Mouse (Mus musculus): ENCODE data around the gene Pold3. TPM values are rescaled to one million over a fixed set of nuclear protein-coding genes. Genes with fewer than 3 reads are reported as not detected.
"Not testable (repeated sequence)": the region's sequence is repeated elsewhere in the genome, so short reads cannot be mapped to it uniquely, and the experiment has no call there.

Pold3 gene
- polyA plus RNA-seq, 1 experiment from 2014 or later = 57.1 TPM

DNA sequence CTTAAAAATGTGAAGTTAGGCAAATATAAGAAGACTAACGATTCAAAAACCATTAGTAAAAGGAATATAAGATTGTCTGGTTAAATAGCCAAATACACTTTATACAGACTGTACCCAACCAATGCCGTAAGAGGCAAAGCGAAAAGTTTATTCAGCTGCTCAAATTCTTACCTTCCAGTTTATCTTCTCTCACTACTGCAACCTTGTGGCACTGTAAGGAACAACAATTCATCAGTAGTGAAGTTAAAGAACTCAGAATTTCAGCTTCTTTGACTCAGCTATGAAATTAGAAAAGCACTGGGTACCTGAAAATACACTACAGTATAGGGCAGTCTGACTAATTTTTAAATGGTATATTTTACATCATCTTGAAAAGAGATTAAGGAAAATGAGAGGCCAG is 13.0 kb downstream of the Pold3 start:
- no peaks in the 10 kb centered on the region for H3K4me1 ChIP-seq (replicated peaks)
- WGBS = 83% methylated on average over 3 of the region's 3 CpGs
- no peaks in the 10 kb centered on the region for H3K9me3 ChIP-seq
- peaks cover 63% of the 10 kb centered on the region for H3K36me3 ChIP-seq
- no peak overlapping the region for H3K27ac ChIP-seq
- ATAC-seq = no peak
- H3K4me3 ChIP-seq (replicated peaks) = no peak overlapping the region
- no peak overlapping the region for H3K9ac ChIP-seq (replicated peaks)
- no peak overlapping the region for H3K4me2 ChIP-seq (replicated peaks)
- no peaks in the 10 kb centered on the region for H3K27me3 ChIP-seq

DNA sequence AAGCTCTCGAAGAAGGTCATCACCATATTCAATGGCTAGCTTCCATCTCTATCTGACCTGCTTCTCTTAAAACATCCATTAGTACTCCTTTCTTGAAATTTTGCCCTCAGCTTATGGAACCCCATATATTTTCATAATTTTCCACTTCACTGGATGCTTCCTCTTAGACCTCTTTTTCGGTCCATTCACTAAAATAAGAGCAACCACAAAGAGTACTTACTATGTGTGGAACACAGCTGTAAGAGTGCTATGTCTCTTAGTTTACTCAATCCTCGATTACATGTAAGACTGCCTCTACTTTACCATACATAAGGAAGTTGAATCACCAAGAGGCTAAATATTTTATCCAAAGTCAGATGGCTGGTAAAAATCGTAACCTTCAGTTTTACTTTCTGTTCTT is 16.7 kb downstream of the Pold3 start:
- H3K9me3 ChIP-seq = no peaks in the 10 kb centered on the region
- H3K36me3 ChIP-seq = peaks cover 73% of the 10 kb centered on the region
- WGBS = 96% methylated on average over 4 of the region's 4 CpGs

DNA sequence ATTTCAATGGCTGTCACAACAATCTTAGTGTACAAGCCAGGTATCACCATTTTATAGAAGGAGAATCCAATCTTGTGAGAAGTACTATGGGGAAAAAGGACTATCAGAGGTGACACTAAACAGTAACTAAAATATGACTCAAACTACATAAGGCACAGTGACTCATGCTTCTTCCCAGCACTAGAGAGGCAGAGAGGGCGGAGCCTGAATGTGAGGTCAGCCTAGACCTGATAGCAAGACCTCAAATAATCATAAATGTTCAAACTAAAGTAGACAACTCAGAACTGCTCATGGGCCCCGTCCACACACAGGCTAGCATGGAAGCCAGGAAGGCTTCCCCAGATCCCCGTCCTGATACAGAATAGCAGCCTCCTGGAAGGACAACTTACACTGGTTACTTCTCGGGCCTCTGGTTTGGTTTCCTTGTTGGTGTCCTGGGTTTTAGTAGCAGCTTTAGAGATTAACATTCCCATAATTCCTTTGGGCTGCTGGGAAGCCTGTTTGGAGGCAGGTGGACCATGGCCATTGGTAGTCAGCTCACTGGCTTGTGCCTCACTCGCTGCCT is 21.3 kb downstream of the Pold3 start:
- H3K36me3 ChIP-seq = peaks cover 82% of the 10 kb centered on the region
- H3K9ac ChIP-seq (replicated peaks) = no peak overlapping the region
- no peak overlapping the region for H3K27ac ChIP-seq
- no peak for ATAC-seq
- H3K4me1 ChIP-seq (replicated peaks) = no peaks in the 10 kb centered on the region
- 94% methylated on average over 5 of the region's 5 CpGs for WGBS
- H3K4me3 ChIP-seq (replicated peaks) = no peak overlapping the region
- no peaks in the 10 kb centered on the region for H3K27me3 ChIP-seq
- H3K9me3 ChIP-seq = no peaks in the 10 kb centered on the region
- no peak overlapping the region for H3K4me2 ChIP-seq (replicated peaks)

More for the DNA sequence above, 16.7 kb downstream of the Pold3 start:
- no peaks in the 10 kb centered on the region for H3K27me3 ChIP-seq
- H3K9ac ChIP-seq (replicated peaks) = no peak overlapping the region
- H3K4me2 ChIP-seq (replicated peaks) = no peak overlapping the region
- no peak for ATAC-seq
- H3K4me3 ChIP-seq (replicated peaks) = no peak overlapping the region
- H3K4me1 ChIP-seq (replicated peaks) = no peaks in the 10 kb centered on the region
- no peak overlapping the region for H3K27ac ChIP-seq

DNA sequence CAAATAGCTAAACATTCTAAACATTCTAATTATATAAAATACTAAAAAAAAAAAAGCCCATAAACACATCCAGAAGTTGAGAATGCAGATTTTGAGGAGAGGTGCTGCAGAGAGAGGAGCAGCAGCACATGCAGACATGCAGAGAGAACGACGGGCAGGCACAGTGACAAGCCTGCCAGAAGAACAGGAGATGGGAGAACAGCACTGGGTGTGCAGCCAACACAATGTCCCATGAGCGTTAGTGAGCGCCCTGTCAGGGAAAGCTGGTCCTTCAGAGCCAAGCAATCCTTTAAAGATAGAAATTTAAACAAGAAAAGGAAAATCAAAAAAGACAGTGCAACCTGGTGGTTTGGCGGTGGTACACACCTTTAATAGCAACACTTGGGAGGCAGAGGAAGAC is 34.5 kb downstream of the Pold3 start:
- Histone ChIP-seq H3K4me2 (replicated peaks) (no peak overlapping the region), H3K27ac (no peak overlapping the region), H3K36me3 (peaks cover 75% of the 10 kb centered on the region), H3K9me3 (no peaks in the 10 kb centered on the region), H3K27me3 (no peaks in the 10 kb centered on the region), H3K4me1 (replicated peaks) (no peaks in the 10 kb centered on the region), H3K9ac (replicated peaks) (no peak overlapping the region), H3K4me3 (replicated peaks) (no peak overlapping the region)
- WGBS = 91% methylated on average over 5 of the region's 5 CpGs
- no peak for ATAC-seq

DNA sequence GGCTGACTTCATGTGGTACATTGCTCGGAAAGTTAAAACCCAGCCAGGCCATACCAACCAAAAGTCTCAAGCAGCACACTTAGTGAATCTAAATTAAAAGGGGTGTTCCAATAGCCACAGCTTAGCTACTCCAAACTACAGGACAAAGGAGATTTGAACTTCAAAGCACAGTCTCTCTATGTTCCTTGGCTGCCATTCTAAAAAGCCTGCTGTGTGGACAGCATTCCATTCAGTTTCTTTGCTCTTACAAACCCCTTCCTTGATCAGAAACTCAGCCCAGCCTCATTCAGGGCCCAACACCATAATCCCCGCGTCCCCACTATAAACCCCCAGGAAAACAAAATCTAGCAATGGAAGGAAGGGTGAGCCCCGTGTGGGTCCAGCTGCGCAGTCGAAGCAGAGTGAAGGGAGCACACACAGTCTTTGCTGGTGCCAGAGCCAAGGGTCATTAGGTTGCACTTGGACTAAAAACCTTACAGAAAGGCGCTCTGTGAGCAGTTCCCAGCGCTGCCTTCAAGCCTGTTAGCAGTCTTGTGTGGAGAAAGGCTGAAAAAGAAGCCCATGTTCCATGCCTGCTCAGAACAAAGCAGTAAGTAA is 35.1 kb downstream of the Pold3 start:
- H3K4me2 ChIP-seq (replicated peaks) = no peak overlapping the region
- H3K4me3 ChIP-seq (replicated peaks) = no peak overlapping the region
- H3K27ac ChIP-seq = no peak overlapping the region
- H3K9me3 ChIP-seq = no peaks in the 10 kb centered on the region
- peaks cover 73% of the 10 kb centered on the region for H3K36me3 ChIP-seq
- H3K9ac ChIP-seq (replicated peaks) = no peak overlapping the region
- no peak for ATAC-seq
- no peaks in the 10 kb centered on the region for H3K4me1 ChIP-seq (replicated peaks)
- WGBS = 31% methylated on average over 8 of the region's 8 CpGs
- H3K27me3 ChIP-seq = no peaks in the 10 kb centered on the region

DNA sequence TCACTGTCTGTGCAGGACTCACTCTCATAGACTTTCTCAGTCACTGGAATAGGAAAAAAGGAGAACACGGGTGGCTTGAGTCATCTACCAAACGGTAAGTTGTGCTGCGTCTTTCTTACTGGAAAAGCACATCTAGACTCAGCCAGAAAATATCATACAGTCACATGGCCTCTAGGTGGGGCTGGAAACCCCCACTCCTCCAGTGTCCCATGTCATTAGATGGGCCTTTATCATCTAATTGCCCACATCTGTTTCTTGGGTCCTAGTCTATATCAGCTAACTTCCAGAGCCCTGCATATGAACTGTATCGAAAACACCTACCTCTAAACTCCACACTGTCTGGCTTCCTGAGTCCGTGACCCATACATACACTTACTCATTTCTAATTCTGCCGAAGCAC is 37.6 kb downstream of the Pold3 start:
- WGBS = 90% methylated on average over 6 of the region's 6 CpGs
- Histone ChIP-seq H3K4me1 (replicated peaks) (no peaks in the 10 kb centered on the region), H3K27me3 (no peaks in the 10 kb centered on the region), H3K9ac (replicated peaks) (no peak overlapping the region), H3K36me3 (peaks cover 56% of the 10 kb centered on the region), H3K9me3 (no peaks in the 10 kb centered on the region), H3K27ac (no peak overlapping the region), H3K4me3 (replicated peaks) (no peak overlapping the region), H3K4me2 (replicated peaks) (no peak overlapping the region)
- ATAC-seq = no peak

DNA sequence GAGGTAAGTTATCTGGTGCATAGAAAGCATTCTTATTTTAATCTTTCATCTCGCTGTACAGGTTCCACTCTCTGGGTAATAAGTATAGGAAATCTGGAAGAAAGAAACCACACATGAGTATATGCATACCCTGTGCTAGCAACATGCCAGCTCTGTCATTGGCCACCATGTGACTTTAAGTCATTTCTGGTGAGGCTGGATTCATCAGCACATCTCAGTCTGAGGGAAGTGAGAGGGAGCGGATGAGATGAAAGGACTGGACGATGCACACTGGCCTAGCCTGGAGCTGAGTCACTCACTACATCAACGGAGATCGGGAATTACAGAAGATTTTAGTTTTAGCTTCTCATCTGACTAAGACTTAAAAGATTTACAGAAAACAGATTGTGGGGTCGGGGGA is 38.5 kb downstream of the Pold3 start:
- WGBS = 93% methylated on average over 6 of the region's 6 CpGs
- H3K9me3 ChIP-seq = no peaks in the 10 kb centered on the region
- H3K9ac ChIP-seq (replicated peaks) = no peak overlapping the region
- peaks cover 52% of the 10 kb centered on the region for H3K36me3 ChIP-seq
- no peak overlapping the region for H3K27ac ChIP-seq
- H3K4me2 ChIP-seq (replicated peaks) = no peak overlapping the region
- no peaks in the 10 kb centered on the region for H3K27me3 ChIP-seq
- H3K4me1 ChIP-seq (replicated peaks) = no peaks in the 10 kb centered on the region
- ATAC-seq = no peak
- no peak overlapping the region for H3K4me3 ChIP-seq (replicated peaks)

DNA sequence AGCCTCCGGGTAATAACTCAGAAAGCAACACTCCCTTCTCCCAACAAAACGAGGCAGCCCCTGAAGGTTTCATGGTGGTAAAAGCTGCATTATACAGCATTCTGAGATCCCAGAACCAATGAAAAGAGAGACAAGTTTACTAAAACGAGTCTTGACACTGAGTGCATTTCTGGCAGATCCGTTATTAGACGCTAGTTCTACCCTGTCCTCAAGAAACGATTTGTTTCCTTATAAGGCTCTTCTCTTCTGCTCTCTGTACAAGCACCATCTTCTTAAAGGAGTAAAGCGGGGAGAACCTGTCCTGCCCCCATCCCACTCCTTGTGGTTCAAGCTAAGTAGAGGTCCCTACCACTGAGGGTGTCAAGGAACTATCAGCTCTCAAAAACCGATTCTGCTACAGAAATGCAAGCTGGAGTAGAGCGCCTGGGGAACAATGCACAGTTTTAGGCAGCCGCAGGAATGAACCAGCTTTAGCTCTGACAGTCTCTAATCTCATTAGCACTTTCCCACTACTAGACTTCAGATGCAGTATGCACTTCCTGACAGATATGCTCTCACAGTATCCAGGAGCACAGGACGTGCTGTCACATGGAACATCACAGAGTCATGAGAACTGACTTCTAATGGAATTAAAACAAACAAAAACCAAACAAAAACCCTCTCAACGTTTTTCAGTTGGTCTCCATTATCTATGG is 41.1 kb downstream of the Pold3 start:
- 58% methylated on average over 12 of the region's 12 CpGs for WGBS
- no peaks in the 10 kb centered on the region for H3K27me3 ChIP-seq
- H3K27ac ChIP-seq = 0 out of 2 replicates have a peak overlapping the region, but pooled peaks have one; percentile 25
- no peak for ATAC-seq
- H3K4me3 ChIP-seq (replicated peaks) = no peak overlapping the region
- peaks cover 35% of the 10 kb centered on the region for H3K36me3 ChIP-seq
- H3K4me1 ChIP-seq (replicated peaks) = no peaks in the 10 kb centered on the region
- no peaks in the 10 kb centered on the region for H3K9me3 ChIP-seq
- no peak overlapping the region for H3K4me2 ChIP-seq (replicated peaks)
- H3K9ac ChIP-seq (replicated peaks) = no peak overlapping the region

DNA sequence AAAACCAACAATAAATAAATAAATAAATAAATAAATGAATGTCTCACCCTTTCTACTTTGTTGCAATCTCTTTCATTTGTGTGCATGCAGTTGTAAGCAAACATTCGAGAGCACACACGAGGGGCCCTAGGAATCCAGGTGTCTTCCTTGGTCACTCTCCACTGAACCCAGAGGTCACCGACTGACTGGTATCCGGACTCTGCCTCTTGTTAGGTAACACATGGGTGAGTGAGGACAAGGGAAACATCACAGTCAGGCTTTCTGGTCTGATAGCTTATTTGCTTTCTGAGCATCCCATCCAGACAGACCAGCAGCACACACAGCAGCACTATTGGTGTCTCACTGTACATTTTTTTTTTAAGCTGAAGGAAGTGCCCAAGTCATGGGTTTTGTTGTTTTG is 44.3 kb downstream of the Pold3 start:
- WGBS = 90% methylated on average over 4 of the region's 4 CpGs
- no peak overlapping the region for H3K27ac ChIP-seq
- ATAC-seq = no peak
- peaks cover 14% of the 10 kb centered on the region; the same call in 1 of the 2 replicates for H3K36me3 ChIP-seq
- no peaks in the 10 kb centered on the region for H3K27me3 ChIP-seq
- no peak overlapping the region for H3K4me3 ChIP-seq (replicated peaks)
- no peak overlapping the region for H3K4me2 ChIP-seq (replicated peaks)
- no peaks in the 10 kb centered on the region for H3K9me3 ChIP-seq
- H3K9ac ChIP-seq (replicated peaks) = no peak overlapping the region
- no peaks in the 10 kb centered on the region for H3K4me1 ChIP-seq (replicated peaks)

DNA sequence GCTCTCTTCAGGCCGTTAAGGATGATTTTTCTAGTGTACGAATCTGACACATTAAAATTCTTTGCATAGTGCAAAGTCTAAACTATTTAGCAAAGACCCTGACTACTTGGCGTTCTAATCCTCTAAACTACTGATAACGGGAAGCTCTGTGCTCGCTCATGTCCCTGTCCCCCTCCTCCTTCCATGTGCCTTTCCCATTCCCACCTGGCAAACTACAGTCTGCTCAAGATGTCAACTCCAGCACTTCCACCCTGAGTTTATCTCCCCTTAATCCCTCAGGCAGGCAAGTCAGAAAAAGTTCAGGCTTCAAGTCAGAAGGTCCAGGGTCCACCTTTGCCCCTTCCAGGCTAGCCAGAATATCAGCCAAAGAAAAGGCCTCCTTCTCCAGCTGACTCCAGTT is 45.1 kb downstream of the Pold3 start:
- no peak for ATAC-seq
- WGBS = 83% methylated on average over 5 of the region's 5 CpGs

DNA sequence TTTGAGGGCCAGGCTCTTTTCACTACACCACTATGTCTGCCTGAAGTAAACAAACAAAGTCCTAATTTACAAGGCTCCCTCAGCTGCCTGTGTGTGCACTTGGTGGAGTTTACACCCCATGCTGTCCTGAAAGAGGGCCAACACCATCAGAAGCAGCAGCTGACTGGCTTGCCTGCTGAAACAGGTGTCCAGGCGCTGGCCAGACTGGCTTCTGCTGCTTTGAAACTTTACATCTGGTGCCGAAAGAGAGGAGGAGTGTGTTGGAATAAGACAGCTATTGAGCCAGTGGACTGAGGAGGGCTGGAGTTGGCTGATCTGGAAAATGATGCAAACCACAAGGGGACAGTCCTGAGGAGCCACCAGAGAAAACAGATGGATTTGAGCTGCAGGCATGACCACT is 47.4 kb downstream of the Pold3 start:
- peaks cover 9% of the 10 kb centered on the region; the same call in 1 of the 2 replicates for H3K36me3 ChIP-seq
- H3K9ac ChIP-seq (replicated peaks) = no peak overlapping the region
- H3K27ac ChIP-seq = no peak overlapping the region
- no peaks in the 10 kb centered on the region for H3K27me3 ChIP-seq
- no peaks in the 10 kb centered on the region for H3K4me1 ChIP-seq (replicated peaks)
- 87% methylated on average over 2 of the region's 2 CpGs for WGBS
- ATAC-seq = no peak
- no peak overlapping the region for H3K4me3 ChIP-seq (replicated peaks)
- no peak overlapping the region for H3K4me2 ChIP-seq (replicated peaks)
- no peaks in the 10 kb centered on the region for H3K9me3 ChIP-seq

More for the DNA sequence above, 45.1 kb downstream of the Pold3 start:
- H3K9me3 ChIP-seq = no peaks in the 10 kb centered on the region
- H3K9ac ChIP-seq (replicated peaks) = no peak overlapping the region
- H3K36me3 ChIP-seq = peaks cover 14% of the 10 kb centered on the region; the same call in 1 of the 2 replicates
- H3K4me3 ChIP-seq (replicated peaks) = no peak overlapping the region
- no peaks in the 10 kb centered on the region for H3K4me1 ChIP-seq (replicated peaks)
- no peak overlapping the region for H3K27ac ChIP-seq
- H3K4me2 ChIP-seq (replicated peaks) = no peak overlapping the region
- no peaks in the 10 kb centered on the region for H3K27me3 ChIP-seq

DNA sequence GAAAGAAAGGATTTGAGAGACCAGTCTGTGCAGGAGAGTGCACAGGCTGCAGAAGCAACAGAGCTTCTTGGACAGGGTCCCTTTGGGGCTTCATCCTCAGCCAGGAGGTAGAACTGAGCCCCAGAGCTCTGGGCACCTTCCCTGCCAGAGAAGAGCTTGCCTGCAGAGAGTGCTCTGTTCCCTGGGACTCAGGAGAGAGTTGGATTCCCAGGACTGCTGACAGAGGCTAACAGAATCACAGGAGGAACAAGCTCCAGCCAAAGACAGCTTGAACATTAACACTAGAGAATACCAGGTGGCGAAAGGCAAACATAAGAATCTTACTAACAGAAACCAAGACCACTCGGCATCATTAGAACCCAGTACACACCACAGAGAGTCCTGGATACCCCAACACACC is 68.4 kb downstream of the Pold3 start:
- ATAC-seq; H3K36me3 ChIP-seq; H3K4me3 ChIP-seq (replicated peaks); H3K27me3 ChIP-seq; H3K9me3 ChIP-seq; H3K4me2 ChIP-seq (replicated peaks); H3K27ac ChIP-seq; H3K9ac ChIP-seq (replicated peaks); H3K4me1 ChIP-seq (replicated peaks): not testable (repeated sequence)
- WGBS = 85% methylated on average over 2 of the region's 2 CpGs
